Mouse (Mus musculus) lung, adult 2 months (tissue): ENCODE results near the gene Ehd1.

Source experiments
- CTCF ChIP-seq: fragments of 200-500 bp; IDR thresholded peaks from 2 replicates; pipeline ENCODE4 v1.5.1; 2011; ENCODE audit warnings: mild to moderate bottlenecking, low read length, control low read depth; ENCODE audit not compliant: insufficient read depth
- POLR2A ChIP-seq: fragments of 200-500 bp; IDR thresholded peaks from 2 replicates; pipeline ENCODE4 v1.6.1; 2011; ENCODE audit warnings: low read depth, mild to moderate bottlenecking, control low read depth, low read length, borderline replicate concordance; ENCODE audit errors: extremely low read depth

DNA sequence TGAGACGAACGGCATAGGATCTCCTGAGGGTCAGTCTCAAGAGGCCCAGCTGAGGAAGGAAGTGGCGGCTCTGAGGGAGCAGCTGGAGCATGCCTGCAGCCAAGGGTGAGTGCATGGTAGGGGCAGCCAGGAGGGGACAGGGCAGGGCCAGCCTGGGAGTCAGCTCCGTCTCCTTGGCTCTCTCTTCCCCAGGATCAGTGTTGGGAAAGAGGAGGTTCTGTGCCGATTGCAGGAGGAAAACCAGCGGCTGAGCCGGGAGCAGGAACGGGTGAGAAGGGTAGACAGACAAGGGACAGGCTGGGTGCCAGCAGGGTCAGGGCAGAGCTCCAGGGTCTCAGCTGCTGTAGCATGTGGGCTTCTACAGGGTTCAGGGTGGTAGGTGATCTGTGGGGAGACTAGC, 38.0 kb downstream of the Ehd1 start:
- TF ChIP-seq CTCF (no peak), POLR2A (no peak)
